Mouse (Mus musculus) colon, adult 2 months (tissue): ENCODE data around the gene Nadsyn1. TPM values are rescaled to one million over a fixed set of nuclear protein-coding genes. Genes with fewer than 3 reads are reported as not detected.

Experiments used
- polyA plus RNA-seq: library from polyadenylated mRNA; depleted of rRNA; stranded (reverse); fragments of >200 nt; gene quantifications from 2 replicates; pipeline ENCODE4 v1.2.3, GENCODE M21; 2012; rRNA removed

Gene Nadsyn1
- polyA plus RNA-seq: 46.3 and 48.2 TPM in 2 replicates

GRCm38 (mm10) chr7:143822375-143823265 is at the start of gene Nadsyn1, which contains the start of gene Dhcr7:
Nadsyn1 (minus strand) TSS chr7:143822849.
Dhcr7 (plus strand) TSS chr7:143823145.

GRCm38 (mm10) chr7:143866538-143866937 is 43.9 kb upstream of the Nadsyn1 start, which contains the start of gene Gm498:
Gm498 (plus strand) TSS chr7:143866838.

DNA sequence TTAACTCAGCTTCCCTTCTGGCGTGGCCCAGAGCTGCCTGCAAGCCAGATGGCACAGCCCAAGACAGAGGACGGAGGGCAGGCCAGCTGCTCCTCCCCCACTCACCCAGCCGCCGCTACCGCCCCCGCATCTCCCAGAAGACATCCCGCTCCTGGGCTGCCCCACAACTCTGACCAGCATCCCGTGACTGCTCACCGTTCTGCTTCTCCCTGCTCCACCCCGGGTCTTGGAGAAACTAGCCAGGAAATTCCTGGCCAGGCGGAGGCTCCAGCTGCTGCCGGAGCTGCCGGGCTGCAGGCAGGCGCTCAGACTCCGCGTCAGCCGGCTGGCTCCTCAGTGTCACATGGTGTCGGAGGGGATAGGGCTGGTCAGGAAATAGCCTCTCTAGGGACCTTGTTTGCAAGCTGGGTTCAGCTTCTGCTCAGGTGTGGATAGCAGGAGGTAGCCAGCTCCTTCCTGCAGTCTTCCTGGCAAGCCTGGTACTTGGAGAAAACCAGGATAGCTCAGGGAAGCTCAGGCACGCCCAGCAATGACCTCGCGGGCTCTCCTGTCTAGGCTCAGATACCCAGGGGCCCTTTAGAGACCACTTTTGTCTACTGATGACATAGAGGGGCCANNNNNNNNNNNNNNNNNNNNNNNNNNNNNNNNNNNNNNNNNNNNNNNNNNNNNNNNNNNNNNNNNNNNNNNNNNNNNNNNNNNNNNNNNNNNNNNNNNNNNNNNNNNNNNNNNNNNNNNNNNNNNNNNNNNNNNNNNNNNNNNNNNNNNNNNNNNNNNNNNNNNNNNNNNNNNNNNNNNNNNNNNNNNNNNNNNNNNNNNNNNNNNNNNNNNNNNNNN is 38.4 kb downstream of the Nadsyn1 start, which contains the start of gene Mrgpre:
TSS of gene Mrgpre (minus strand) at position 505 of the 834 bp plus-strand sequence.

GRCm38 (mm10) chr7:143766893-143767292 is 55.8 kb downstream of the Nadsyn1 start, which contains the start of gene Mrgprg:
Mrgprg (minus strand) TSS chr7:143766993.

GRCm38 (mm10) chr7:143756125-143757026 is 66.3 kb downstream of the Nadsyn1 start, which contains the start of gene Osbpl5:
Osbpl5 (minus strand) TSS chr7:143756985.

Other genes starting within 250 kb of the Nadsyn1 start
- 13.5 and 14.9 TPM in 2 replicates for gene Cars, start 222.8 kb downstream of the Nadsyn1 start, polyA plus RNA-seq
- gene Tnfrsf26, start 194.1 kb downstream of the Nadsyn1 start, polyA plus RNA-seq: 0.14 and 0.21 TPM in 2 replicates
- gene Tnfrsf22, start 173.2 kb downstream of the Nadsyn1 start, polyA plus RNA-seq: 1.9 and 2.1 TPM in 2 replicates
- 3.5 and 3.7 TPM in 2 replicates for gene Tnfrsf23, start 137.0 kb downstream of the Nadsyn1 start, polyA plus RNA-seq
- 45.7 and 55.9 TPM in 2 replicates for gene Osbpl5, start 65.9 kb downstream of the Nadsyn1 start, polyA plus RNA-seq
- not detected in 2 replicates for gene Mrgprg, start 55.9 kb downstream of the Nadsyn1 start, polyA plus RNA-seq
- 3.1 and 4.2 TPM in 2 replicates for gene Mrgpre, start 38.3 kb downstream of the Nadsyn1 start, polyA plus RNA-seq
- gene Dhcr7, start 296 bp upstream of the Nadsyn1 start, polyA plus RNA-seq: 228 and 352 TPM in 2 replicates
- gene Gm498, start 44.0 kb upstream of the Nadsyn1 start, polyA plus RNA-seq: not detected in 2 replicates
- 5.1 and 5.9 TPM in 2 replicates for gene Shank2, start 179.1 kb upstream of the Nadsyn1 start, polyA plus RNA-seq